Mouse (Mus musculus): ENCODE measurements around the gene S100a3. TPM values are rescaled to one million over a fixed set of nuclear protein-coding genes. Genes with fewer than 3 reads are reported as not detected.

S100a3 gene
- polyA plus RNA-seq (2014; fragmentation: Nextera tagmentation; extraction: Ambion mirVana) = not detected in 2 replicates

GRCm38 (mm10) chr3:90560008-90560628 is at the start of gene S100a3:
TSS of gene S100a3 (plus strand) at chr3:90560578.
- H3K4me1 ChIP-seq (replicated peaks; ENCODE audit: control insufficient read depth, insufficient read depth, low read length) = no peaks in the 10 kb centered on the region
- no peak for ATAC-seq (replicated peaks; ENCODE audit: low FRiP score)
- WGBS = 85% methylated on average over 6 of the region's 6 CpGs

GRCm38 (mm10) chr3:90512276-90512675 is 48.1 kb upstream of the S100a3 start:
- Histone ChIP-seq H3K9me3 (ENCODE audit: control insufficient read depth, low read length) (no peaks in the 10 kb centered on the region), H3K36me3 (ENCODE audit: control insufficient read depth, insufficient read depth, low read length) (no peaks in the 10 kb centered on the region), H3K4me1 (replicated peaks; ENCODE audit: control insufficient read depth, insufficient read depth, low read length) (peaks cover 10% of the 10 kb centered on the region; the same call in 1 of the 2 replicates), H3K27me3 (ENCODE audit: control insufficient read depth, insufficient read depth, low read length) (peaks cover 12% of the 10 kb centered on the region), H3K4me3 (ENCODE audit: low read depth, low read length) (no peak overlapping the region), H3K9ac (ENCODE audit: low read length) (no peak overlapping the region), H3K4me2 (ENCODE audit: low read depth, low read length, severe bottlenecking) (no peak overlapping the region), H3K27ac (ENCODE audit: low read depth, low read length) (no peak overlapping the region)
- WGBS = 88% methylated on average over 5 of the region's 5 CpGs
- ATAC-seq (replicated peaks; ENCODE audit: low FRiP score) = no peak
- DNase-seq (ENCODE audit: low spot score) = no peak

More at GRCm38 (mm10) chr3:90560008-90560628, at the start of gene S100a3:
- no peak for DNase-seq (ENCODE audit: low spot score)
- Histone ChIP-seq H3K27ac (ENCODE audit: low read depth, low read length) (no peak within 1 kb of the TSS), H3K36me3 (ENCODE audit: control insufficient read depth, insufficient read depth, low read length) (no peaks in the 10 kb centered on the region), H3K4me3 (ENCODE audit: low read depth, low read length) (no peak within 1 kb of the TSS), H3K9me3 (ENCODE audit: control insufficient read depth, low read length) (no peaks in the 10 kb centered on the region), H3K27me3 (ENCODE audit: control insufficient read depth, insufficient read depth, low read length) (no peaks in the 10 kb centered on the region), H3K4me2 (ENCODE audit: low read depth, low read length, severe bottlenecking) (no peak within 1 kb of the TSS), H3K9ac (ENCODE audit: low read length) (no peak within 1 kb of the TSS)

GRCm38 (mm10) chr3:90512948-90513642 is 47.3 kb upstream of the S100a3 start:
- no peak overlapping the region for H3K4me2 ChIP-seq (ENCODE audit: low read depth, low read length, severe bottlenecking)
- no peak overlapping the region for H3K27ac ChIP-seq (ENCODE audit: low read depth, low read length)
- H3K27me3 ChIP-seq (ENCODE audit: control insufficient read depth, insufficient read depth, low read length) = peaks cover 12% of the 10 kb centered on the region
- H3K9me3 ChIP-seq (ENCODE audit: control insufficient read depth, low read length) = no peaks in the 10 kb centered on the region
- no peak overlapping the region for H3K4me3 ChIP-seq (ENCODE audit: low read depth, low read length)
- WGBS = 79% methylated on average over 9 of the region's 9 CpGs
- ATAC-seq (replicated peaks; ENCODE audit: low FRiP score) (no peak), DNase-seq (ENCODE audit: low spot score) (no peak)
- no peaks in the 10 kb centered on the region for H3K36me3 ChIP-seq (ENCODE audit: control insufficient read depth, insufficient read depth, low read length)
- no peak overlapping the region for H3K9ac ChIP-seq (ENCODE audit: low read length)
- peaks cover 3% of the 10 kb centered on the region; the same call in 1 of the 2 replicates for H3K4me1 ChIP-seq (replicated peaks; ENCODE audit: control insufficient read depth, insufficient read depth, low read length)

GRCm38 (mm10) chr3:90513796-90514590 is 46.4 kb upstream of the S100a3 start, which contains the start of the genes S100a1 and S100a13:
TSS of gene S100a1 (minus strand) at chr3:90514392.
TSS of gene S100a13 (plus strand) at chr3:90514435.
- Histone ChIP-seq H3K4me2 (ENCODE audit: low read depth, low read length, severe bottlenecking) (peak within 1 kb of the TSS; percentile 66), H3K9ac (ENCODE audit: low read length) (peak within 1 kb of the TSS; percentile 33), H3K36me3 (ENCODE audit: control insufficient read depth, insufficient read depth, low read length) (no peaks in the 10 kb centered on the region), H3K9me3 (ENCODE audit: control insufficient read depth, low read length) (no peaks in the 10 kb centered on the region), H3K27ac (ENCODE audit: low read depth, low read length) (no peak within 1 kb of the TSS), H3K4me1 (replicated peaks; ENCODE audit: control insufficient read depth, insufficient read depth, low read length) (peaks cover 3% of the 10 kb centered on the region; the same call in 1 of the 2 replicates), H3K27me3 (ENCODE audit: control insufficient read depth, insufficient read depth, low read length) (peaks cover 12% of the 10 kb centered on the region), H3K4me3 (ENCODE audit: low read depth, low read length) (peak within 1 kb of the TSS; percentile 22)
- no peak for DNase-seq (ENCODE audit: low spot score)
- 0 out of 2 replicates have a peak, but pooled peaks have one; percentile 8 for ATAC-seq (replicated peaks; ENCODE audit: low FRiP score)
- WGBS = 4% methylated on average over 25 of the region's 25 CpGs

- ATAC-seq (replicated peaks; ENCODE audit: low FRiP score) = peak; percentile 68
- H3K36me3 ChIP-seq (ENCODE audit: control insufficient read depth, insufficient read depth, low read length) = no peaks in the 10 kb centered on the region
- peak overlapping the region; percentile 22 for H3K4me3 ChIP-seq (ENCODE audit: low read depth, low read length)
- peak; percentile 74 for DNase-seq (ENCODE audit: low spot score)
- peaks cover 12% of the 10 kb centered on the region for H3K27me3 ChIP-seq (ENCODE audit: control insufficient read depth, insufficient read depth, low read length)
- WGBS = under 1% methylated on average over 10 of the region's 10 CpGs
- H3K27ac ChIP-seq (ENCODE audit: low read depth, low read length) = no peak overlapping the region
- peaks cover 3% of the 10 kb centered on the region; the same call in 1 of the 2 replicates for H3K4me1 ChIP-seq (replicated peaks; ENCODE audit: control insufficient read depth, insufficient read depth, low read length)
- H3K9ac ChIP-seq (ENCODE audit: low read length) = peak overlapping the region; percentile 33
- no peaks in the 10 kb centered on the region for H3K9me3 ChIP-seq (ENCODE audit: control insufficient read depth, low read length)
- peak overlapping the region; percentile 66 for H3K4me2 ChIP-seq (ENCODE audit: low read depth, low read length, severe bottlenecking)
Measured at GRCm38 (mm10) chr3:90514691-90515090, 45.7 kb upstream of the S100a3 start.

GRCm38 (mm10) chr3:90515242-90515641 is 45.1 kb upstream of the S100a3 start:
- Histone ChIP-seq H3K4me2 (ENCODE audit: low read depth, low read length, severe bottlenecking) (peak overlapping the region; percentile 66), H3K9ac (ENCODE audit: low read length) (peak overlapping the region; percentile 33; the same call in 1 of the 2 replicates), H3K4me1 (replicated peaks; ENCODE audit: control insufficient read depth, insufficient read depth, low read length) (peaks cover 3% of the 10 kb centered on the region; the same call in 1 of the 2 replicates), H3K27ac (ENCODE audit: low read depth, low read length) (no peak overlapping the region), H3K9me3 (ENCODE audit: control insufficient read depth, low read length) (no peaks in the 10 kb centered on the region), H3K36me3 (ENCODE audit: control insufficient read depth, insufficient read depth, low read length) (no peaks in the 10 kb centered on the region), H3K27me3 (ENCODE audit: control insufficient read depth, insufficient read depth, low read length) (peaks cover 12% of the 10 kb centered on the region), H3K4me3 (ENCODE audit: low read depth, low read length) (peak overlapping the region; percentile 22; the same call in 1 of the 2 replicates)
- 57% methylated on average over 1 of the region's 1 CpGs for WGBS
- no peak for ATAC-seq (replicated peaks; ENCODE audit: low FRiP score)
- no peak for DNase-seq (ENCODE audit: low spot score)

- ATAC-seq (replicated peaks; ENCODE audit: low FRiP score) = no peak
- no peak overlapping the region for H3K27ac ChIP-seq (ENCODE audit: low read depth, low read length)
- peaks cover 12% of the 10 kb centered on the region for H3K27me3 ChIP-seq (ENCODE audit: control insufficient read depth, insufficient read depth, low read length)
- H3K4me2 ChIP-seq (ENCODE audit: low read depth, low read length, severe bottlenecking) = no peak overlapping the region
- H3K4me3 ChIP-seq (ENCODE audit: low read depth, low read length) = no peak overlapping the region
- no peak for DNase-seq (ENCODE audit: low spot score)
- WGBS = 84% methylated on average over 4 of the region's 4 CpGs
- H3K36me3 ChIP-seq (ENCODE audit: control insufficient read depth, insufficient read depth, low read length) = no peaks in the 10 kb centered on the region
- H3K9me3 ChIP-seq (ENCODE audit: control insufficient read depth, low read length) = no peaks in the 10 kb centered on the region
- no peak overlapping the region for H3K9ac ChIP-seq (ENCODE audit: low read length)
- H3K4me1 ChIP-seq (replicated peaks; ENCODE audit: control insufficient read depth, insufficient read depth, low read length) = peaks cover 3% of the 10 kb centered on the region; the same call in 1 of the 2 replicates
Measured at GRCm38 (mm10) chr3:90515789-90516188, 44.6 kb upstream of the S100a3 start.

GRCm38 (mm10) chr3:90517711-90518110 is 42.7 kb upstream of the S100a3 start:
- WGBS = 85% methylated on average over 4 of the region's 4 CpGs
- no peak overlapping the region for H3K4me2 ChIP-seq (ENCODE audit: low read depth, low read length, severe bottlenecking)
- no peak overlapping the region for H3K9ac ChIP-seq (ENCODE audit: low read length)
- DNase-seq (ENCODE audit: low spot score) (no peak), ATAC-seq (replicated peaks; ENCODE audit: low FRiP score) (no peak)
- no peak overlapping the region for H3K27ac ChIP-seq (ENCODE audit: low read depth, low read length)
- peaks cover 3% of the 10 kb centered on the region; the same call in 1 of the 2 replicates for H3K4me1 ChIP-seq (replicated peaks; ENCODE audit: control insufficient read depth, insufficient read depth, low read length)
- no peak overlapping the region for H3K4me3 ChIP-seq (ENCODE audit: low read depth, low read length)
- H3K27me3 ChIP-seq (ENCODE audit: control insufficient read depth, insufficient read depth, low read length) = peaks cover 12% of the 10 kb centered on the region
- H3K36me3 ChIP-seq (ENCODE audit: control insufficient read depth, insufficient read depth, low read length) = no peaks in the 10 kb centered on the region
- H3K9me3 ChIP-seq (ENCODE audit: control insufficient read depth, low read length) = no peaks in the 10 kb centered on the region

All from forebrain, embryonic 11.5 days (tissue).